Mouse (Mus musculus): ENCODE measurements around the gene Zfp366. TPM values are rescaled to one million over a fixed set of nuclear protein-coding genes. Genes with fewer than 3 reads are reported as not detected.

Gene Zfp366
- polyA plus RNA-seq, 1 experiment from 2014 or later, result 0.76 TPM

GRCm38 (mm10) chr13:99239741-99240140, 55.1 kb downstream of the Zfp366 start:
- WGBS, result 14% methylated on average over 6 of the region's 6 CpGs
- no peak for DNase-seq (ENCODE audit: low spot score)
- no peak overlapping the region for H3K9ac ChIP-seq (replicated peaks; ENCODE audit: low read length)
- no peaks in the 10 kb centered on the region for H3K36me3 ChIP-seq (replicated peaks; ENCODE audit: control insufficient read depth, insufficient read depth, low read depth, low read length)
- H3K9me3 ChIP-seq (replicated peaks; ENCODE audit: control insufficient read depth, low read length), result no peaks in the 10 kb centered on the region
- no peak overlapping the region for H3K4me3 ChIP-seq (ENCODE audit: low read depth, low read length)
- ATAC-seq (replicated peaks; ENCODE audit: insufficient number of reproducible peaks, low FRiP score, low TSS enrichment, low read depth), result peak; percentile 27; the same call in 1 of the 2 replicates
- H3K27me3 ChIP-seq (ENCODE audit: control insufficient read depth, insufficient read depth, low read length), result no peaks in the 10 kb centered on the region
- no peak overlapping the region; the same call in 1 of the 2 replicates for H3K27ac ChIP-seq (replicated peaks; ENCODE audit: low read depth, low read length)
- peaks cover 6% of the 10 kb centered on the region for H3K4me1 ChIP-seq (ENCODE audit: control insufficient read depth, insufficient read depth, low read length)
- no peak overlapping the region for H3K4me2 ChIP-seq (ENCODE audit: low read depth, low read length)

- Histone ChIP-seq H3K27ac (replicated peaks; ENCODE audit: low read depth, low read length) (no peak overlapping the region), H3K4me1 (ENCODE audit: control insufficient read depth, insufficient read depth, low read length) (peaks cover 6% of the 10 kb centered on the region), H3K4me3 (ENCODE audit: low read depth, low read length) (no peak overlapping the region), H3K9me3 (replicated peaks; ENCODE audit: control insufficient read depth, low read length) (no peaks in the 10 kb centered on the region), H3K36me3 (replicated peaks; ENCODE audit: control insufficient read depth, insufficient read depth, low read depth, low read length) (no peaks in the 10 kb centered on the region), H3K27me3 (ENCODE audit: control insufficient read depth, insufficient read depth, low read length) (no peaks in the 10 kb centered on the region), H3K9ac (replicated peaks; ENCODE audit: low read length) (no peak overlapping the region), H3K4me2 (ENCODE audit: low read depth, low read length) (no peak overlapping the region)
- DNase-seq (ENCODE audit: low spot score), result no peak
- no peak for ATAC-seq (replicated peaks; ENCODE audit: insufficient number of reproducible peaks, low FRiP score, low TSS enrichment, low read depth)
- WGBS, result 76% methylated on average over 3 of the region's 3 CpGs
Observed at GRCm38 (mm10) chr13:99241984-99242383, 57.4 kb downstream of the Zfp366 start.

GRCm38 (mm10) chr13:99242895-99243294, 58.3 kb downstream of the Zfp366 start:
- Histone ChIP-seq H3K36me3 (replicated peaks; ENCODE audit: control insufficient read depth, insufficient read depth, low read depth, low read length) (no peaks in the 10 kb centered on the region), H3K4me3 (ENCODE audit: low read depth, low read length) (no peak overlapping the region), H3K9ac (replicated peaks; ENCODE audit: low read length) (no peak overlapping the region), H3K27ac (replicated peaks; ENCODE audit: low read depth, low read length) (no peak overlapping the region), H3K27me3 (ENCODE audit: control insufficient read depth, insufficient read depth, low read length) (no peaks in the 10 kb centered on the region), H3K9me3 (replicated peaks; ENCODE audit: control insufficient read depth, low read length) (no peaks in the 10 kb centered on the region), H3K4me2 (ENCODE audit: low read depth, low read length) (no peak overlapping the region), H3K4me1 (ENCODE audit: control insufficient read depth, insufficient read depth, low read length) (peaks cover 6% of the 10 kb centered on the region)
- ATAC-seq (replicated peaks; ENCODE audit: insufficient number of reproducible peaks, low FRiP score, low TSS enrichment, low read depth) (no peak), DNase-seq (ENCODE audit: low spot score) (no peak)
- 73% methylated on average over 4 of the region's 4 CpGs for WGBS

- Histone ChIP-seq H3K4me2 (ENCODE audit: low read depth, low read length) (no peak overlapping the region), H3K27me3 (ENCODE audit: control insufficient read depth, insufficient read depth, low read length) (no peaks in the 10 kb centered on the region), H3K4me1 (ENCODE audit: control insufficient read depth, insufficient read depth, low read length) (peaks cover 4% of the 10 kb centered on the region; the same call in 1 of the 2 replicates), H3K27ac (replicated peaks; ENCODE audit: low read depth, low read length) (no peak overlapping the region), H3K4me3 (ENCODE audit: low read depth, low read length) (no peak overlapping the region), H3K36me3 (replicated peaks; ENCODE audit: control insufficient read depth, insufficient read depth, low read depth, low read length) (no peaks in the 10 kb centered on the region), H3K9ac (replicated peaks; ENCODE audit: low read length) (no peak overlapping the region), H3K9me3 (replicated peaks; ENCODE audit: control insufficient read depth, low read length) (no peaks in the 10 kb centered on the region)
- no peak for ATAC-seq (replicated peaks; ENCODE audit: insufficient number of reproducible peaks, low FRiP score, low TSS enrichment, low read depth)
- WGBS, result 90% methylated on average over 9 of the region's 9 CpGs
- no peak for DNase-seq (ENCODE audit: low spot score)
Observed at GRCm38 (mm10) chr13:99243831-99244230, 59.2 kb downstream of the Zfp366 start.

GRCm38 (mm10) chr13:99244471-99244870, 59.8 kb downstream of the Zfp366 start:
- no peak for DNase-seq (ENCODE audit: low spot score)
- no peak overlapping the region for H3K27ac ChIP-seq (replicated peaks; ENCODE audit: low read depth, low read length)
- WGBS, result 49% methylated on average over 6 of the region's 6 CpGs

GRCm38 (mm10) chr13:99244896-99245295, 60.3 kb downstream of the Zfp366 start:
- WGBS, result 41% methylated on average over 3 of the region's 3 CpGs
- no peak for ATAC-seq (replicated peaks; ENCODE audit: insufficient number of reproducible peaks, low FRiP score, low TSS enrichment, low read depth)
- H3K36me3 ChIP-seq (replicated peaks; ENCODE audit: control insufficient read depth, insufficient read depth, low read depth, low read length), result no peaks in the 10 kb centered on the region
- H3K9ac ChIP-seq (replicated peaks; ENCODE audit: low read length), result no peak overlapping the region
- no peak for DNase-seq (ENCODE audit: low spot score)
- no peak overlapping the region for H3K27ac ChIP-seq (replicated peaks; ENCODE audit: low read depth, low read length)
- no peak overlapping the region for H3K4me3 ChIP-seq (ENCODE audit: low read depth, low read length)
- H3K27me3 ChIP-seq (ENCODE audit: control insufficient read depth, insufficient read depth, low read length), result no peaks in the 10 kb centered on the region
- H3K4me2 ChIP-seq (ENCODE audit: low read depth, low read length), result no peak overlapping the region
- H3K4me1 ChIP-seq (ENCODE audit: control insufficient read depth, insufficient read depth, low read length), result peaks cover 2% of the 10 kb centered on the region; the same call in 1 of the 2 replicates
- H3K9me3 ChIP-seq (replicated peaks; ENCODE audit: control insufficient read depth, low read length), result no peaks in the 10 kb centered on the region

More at GRCm38 (mm10) chr13:99244471-99244870, 59.8 kb downstream of the Zfp366 start:
- Histone ChIP-seq H3K4me3 (ENCODE audit: low read depth, low read length) (no peak overlapping the region), H3K27me3 (ENCODE audit: control insufficient read depth, insufficient read depth, low read length) (no peaks in the 10 kb centered on the region), H3K4me2 (ENCODE audit: low read depth, low read length) (no peak overlapping the region), H3K9ac (replicated peaks; ENCODE audit: low read length) (no peak overlapping the region), H3K36me3 (replicated peaks; ENCODE audit: control insufficient read depth, insufficient read depth, low read depth, low read length) (no peaks in the 10 kb centered on the region), H3K4me1 (ENCODE audit: control insufficient read depth, insufficient read depth, low read length) (peaks cover 4% of the 10 kb centered on the region; the same call in 1 of the 2 replicates), H3K9me3 (replicated peaks; ENCODE audit: control insufficient read depth, low read length) (no peaks in the 10 kb centered on the region)
- ATAC-seq (replicated peaks; ENCODE audit: insufficient number of reproducible peaks, low FRiP score, low TSS enrichment, low read depth), result no peak

GRCm38 (mm10) chr13:99245916-99246460, 61.4 kb downstream of the Zfp366 start:
- no peak overlapping the region for H3K27ac ChIP-seq (replicated peaks; ENCODE audit: low read depth, low read length)
- no peak for DNase-seq (ENCODE audit: low spot score)
- WGBS, result 85% methylated on average over 21 of the region's 21 CpGs

GRCm38 (mm10) chr13:99250806-99251205, 66.2 kb downstream of the Zfp366 start:
- no peaks in the 10 kb centered on the region for H3K4me1 ChIP-seq (ENCODE audit: control insufficient read depth, insufficient read depth, low read length)

More at GRCm38 (mm10) chr13:99245916-99246460, 61.4 kb downstream of the Zfp366 start:
- Histone ChIP-seq H3K4me1 (ENCODE audit: control insufficient read depth, insufficient read depth, low read length) (no peaks in the 10 kb centered on the region), H3K27me3 (ENCODE audit: control insufficient read depth, insufficient read depth, low read length) (no peaks in the 10 kb centered on the region), H3K9ac (replicated peaks; ENCODE audit: low read length) (no peak overlapping the region), H3K4me3 (ENCODE audit: low read depth, low read length) (no peak overlapping the region), H3K9me3 (replicated peaks; ENCODE audit: control insufficient read depth, low read length) (no peaks in the 10 kb centered on the region), H3K4me2 (ENCODE audit: low read depth, low read length) (no peak overlapping the region), H3K36me3 (replicated peaks; ENCODE audit: control insufficient read depth, insufficient read depth, low read depth, low read length) (no peaks in the 10 kb centered on the region)
- ATAC-seq (replicated peaks; ENCODE audit: insufficient number of reproducible peaks, low FRiP score, low TSS enrichment, low read depth), result no peak

More at GRCm38 (mm10) chr13:99250806-99251205, 66.2 kb downstream of the Zfp366 start:
- H3K4me3 ChIP-seq (ENCODE audit: low read depth, low read length), result no peak overlapping the region
- H3K27me3 ChIP-seq (ENCODE audit: control insufficient read depth, insufficient read depth, low read length), result no peaks in the 10 kb centered on the region
- H3K36me3 ChIP-seq (replicated peaks; ENCODE audit: control insufficient read depth, insufficient read depth, low read depth, low read length), result no peaks in the 10 kb centered on the region
- no peaks in the 10 kb centered on the region for H3K9me3 ChIP-seq (replicated peaks; ENCODE audit: control insufficient read depth, low read length)
- WGBS, result 86% methylated on average over 2 of the region's 2 CpGs
- H3K4me2 ChIP-seq (ENCODE audit: low read depth, low read length), result no peak overlapping the region
- no peak overlapping the region for H3K9ac ChIP-seq (replicated peaks; ENCODE audit: low read length)
- ATAC-seq (replicated peaks; ENCODE audit: insufficient number of reproducible peaks, low FRiP score, low TSS enrichment, low read depth) (no peak), DNase-seq (ENCODE audit: low spot score) (no peak)
- H3K27ac ChIP-seq (replicated peaks; ENCODE audit: low read depth, low read length), result no peak overlapping the region
